Mouse (Mus musculus): ENCODE results near the gene Numbl.

DNA sequence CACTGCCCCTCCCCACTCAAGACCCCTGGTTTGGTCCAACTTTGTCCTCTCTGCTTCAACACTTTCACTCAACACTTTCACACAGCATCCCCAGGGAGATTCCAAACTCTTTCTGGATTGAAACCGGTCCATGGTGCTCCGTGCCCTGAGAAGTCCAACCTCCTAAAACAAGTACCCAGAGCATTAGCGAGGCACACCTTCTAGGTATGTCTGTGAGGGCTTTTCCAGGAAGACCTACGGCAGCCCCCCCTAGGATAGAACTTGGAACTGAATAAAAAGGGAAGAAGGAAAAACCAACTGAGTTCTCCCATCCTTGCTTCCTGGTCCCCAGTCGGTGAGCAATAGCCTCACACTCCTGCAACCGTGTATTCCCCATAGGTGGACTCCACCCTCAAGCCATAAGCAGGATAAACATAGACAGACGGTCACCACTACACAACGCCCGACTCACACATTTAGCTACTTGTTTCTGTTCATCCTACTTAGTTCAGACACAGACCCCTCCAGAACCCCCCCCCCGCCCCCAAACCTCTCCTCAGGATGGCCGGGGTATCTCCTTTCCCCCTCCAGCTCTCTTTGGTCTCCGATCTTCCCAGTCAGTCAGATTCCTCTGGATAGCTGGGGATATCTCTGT is 53.5 kb downstream of the Numbl start:
- TF ChIP-seq CTCF (IDR thresholded peaks at IDR 0.05; ENCODE audit: borderline replicate concordance, insufficient read depth, low read depth, low read length) (no peak), POLR2A (IDR thresholded peaks at IDR 0.05; ENCODE audit: borderline replicate concordance, insufficient read depth, low read length) (no peak)

All from cerebellum, adult 2 months (tissue).